Mouse (Mus musculus): ENCODE results near the gene Micu1.

Gene Micu1

GRCm38 (mm10) chr10:59778137-59778710 lies 75.9 kb downstream of the Micu1 start:
- DNase-seq = no peak

- no peak for DNase-seq
Observed at GRCm38 (mm10) chr10:59780698-59781097, 78.4 kb downstream of the Micu1 start.

- DNase-seq = no peak
Observed at GRCm38 (mm10) chr10:59781205-59781931, 79.1 kb downstream of the Micu1 start.

- DNase-seq = no peak
Observed at GRCm38 (mm10) chr10:59784731-59785685, 82.7 kb downstream of the Micu1 start.

- DNase-seq = no peak
Observed at GRCm38 (mm10) chr10:59786289-59786688, 84.0 kb downstream of the Micu1 start.

- no peak for DNase-seq
Observed at GRCm38 (mm10) chr10:59787140-59787800, 85.0 kb downstream of the Micu1 start.

GRCm38 (mm10) chr10:59787870-59788269 lies 85.6 kb downstream of the Micu1 start:
- no peak for DNase-seq

GRCm38 (mm10) chr10:59790291-59790929 lies 88.1 kb downstream of the Micu1 start:
- DNase-seq = no peak

- peak; percentile 34 to 43 for DNase-seq
Observed at GRCm38 (mm10) chr10:59791896-59792295, 89.6 kb downstream of the Micu1 start.

GRCm38 (mm10) chr10:59792575-59793176 lies 90.4 kb downstream of the Micu1 start:
- no peak for DNase-seq

GRCm38 (mm10) chr10:59793454-59793853 lies 91.2 kb downstream of the Micu1 start:
- no peak for DNase-seq

GRCm38 (mm10) chr10:59795085-59795484 lies 92.8 kb downstream of the Micu1 start:
- no peak for DNase-seq

GRCm38 (mm10) chr10:59795902-59796301 lies 93.6 kb downstream of the Micu1 start:
- DNase-seq = no peak

GRCm38 (mm10) chr10:59798371-59798770 lies 96.1 kb downstream of the Micu1 start:
- peak; percentile 15 to 21 for DNase-seq

- peak in 1 of 2 experiments; percentile 50 for DNase-seq
Observed at GRCm38 (mm10) chr10:59799303-59800044, 97.2 kb downstream of the Micu1 start.

GRCm38 (mm10) chr10:59800159-59800558 lies 97.9 kb downstream of the Micu1 start:
- DNase-seq = no peak

GRCm38 (mm10) chr10:59800826-59801501 lies 98.7 kb downstream of the Micu1 start:
- DNase-seq = no peak

GRCm38 (mm10) chr10:59808677-59809076 lies 106.4 kb downstream of the Micu1 start:
- DNase-seq = no peak

- DNase-seq = no peak
Observed at GRCm38 (mm10) chr10:59809991-59810574, 107.8 kb downstream of the Micu1 start.

GRCm38 (mm10) chr10:59812939-59813338 lies 110.7 kb downstream of the Micu1 start:
- DNase-seq = no peak
